Mouse (Mus musculus): ENCODE data around the gene 9230110F15Rik. TPM values are rescaled to one million over a fixed set of nuclear protein-coding genes. Genes with fewer than 3 reads are reported as not detected.

The 9230110F15Rik gene
- total and polyA plus RNA-seq, 3 experiments: not detected

- H3K79me2 ChIP-seq (ENCODE audit: control insufficient read depth, insufficient read depth, low read length, poor library complexity): no peaks in the 10 kb centered on the region
- no peak overlapping the region for H3K4me3 ChIP-seq (ENCODE audit: control insufficient read depth in 1 of 2, insufficient read depth in 1 of 2, low read depth in 2 of 2, low read length in 2 of 2)
- H3K9me3 ChIP-seq (replicated peaks; ENCODE audit: insufficient read depth, low read length): no peaks in the 10 kb centered on the region
- no peak for TF ChIP-seq TAL1 (IDR thresholded peaks at IDR 0.05; ENCODE audit: low read length)
- TF ChIP-seq UBTF (IDR thresholded peaks at IDR 0.05; ENCODE audit: borderline replicate concordance, insufficient read depth, low read depth, low read length): no peak
- TF ChIP-seq CHD2 (IDR thresholded peaks at IDR 0.05; ENCODE audit: low read length): no peak
- no peak for TF ChIP-seq MXI1 (IDR thresholded peaks at IDR 0.05; ENCODE audit: low read depth, low read length)
- TF ChIP-seq SMC3 (IDR thresholded peaks at IDR 0.05; ENCODE audit: low read depth, low read length): no peak
- no peak for TF ChIP-seq RAD21 (IDR thresholded peaks at IDR 0.05; ENCODE audit: low read depth, low read length)
- no peak for TF ChIP-seq ZNF384 (IDR thresholded peaks at IDR 0.05; ENCODE audit: low read depth, low read length)
- no peak for TF ChIP-seq ELF1 (IDR thresholded peaks at IDR 0.05; ENCODE audit: low read depth, low read length)
- no peak for TF ChIP-seq ZMIZ1 (IDR thresholded peaks at IDR 0.05; ENCODE audit: low read depth, low read length)
- no peak for TF ChIP-seq CHD1 (IDR thresholded peaks at IDR 0.05; ENCODE audit: low read depth, low read length)
- no peak for TF ChIP-seq JUND (IDR thresholded peaks at IDR 0.05; ENCODE audit: low read depth, low read length)
- TF ChIP-seq EP300 (IDR thresholded peaks at IDR 0.05; ENCODE audit: low read depth in 1 of 2, low read length in 2 of 2): no peak
- no peak for TF ChIP-seq MAX (IDR thresholded peaks at IDR 0.05; ENCODE audit: low read length)
- TF ChIP-seq KAT2A (conservative IDR thresholded peaks at IDR 0.05; ENCODE audit: low read depth, low read length): no peak
- no peak for TF ChIP-seq POLR2A (IDR thresholded peaks at IDR 0.05; ENCODE audit: control insufficient read depth in 1 of 2, insufficient read depth in 1 of 2, low read depth in 1 of 2, low read length in 2 of 2, poor library complexity in 1 of 2)
- no peak for TF ChIP-seq USF1 (IDR thresholded peaks at IDR 0.05; ENCODE audit: low read depth, low read length)
- no peak for TF ChIP-seq MAFK (IDR thresholded peaks at IDR 0.05; ENCODE audit: borderline replicate concordance, low read depth, low read length)
- no peak for TF ChIP-seq MAZ (IDR thresholded peaks at IDR 0.05; ENCODE audit: low read depth, low read length)
- TF ChIP-seq SIN3A (IDR thresholded peaks at IDR 0.05; ENCODE audit: low read length): no peak
- no peak for DNase-seq (ENCODE audit: low read depth, low spot score)
- H3K4me1 ChIP-seq (ENCODE audit: control insufficient read depth in 1 of 2, insufficient read depth in 2 of 2, low read length in 2 of 2): no peaks in the 10 kb centered on the region
- H3K36me3 ChIP-seq (ENCODE audit: control insufficient read depth in 1 of 2, insufficient read depth in 2 of 2, low read length in 2 of 2): no peaks in the 10 kb centered on the region
- no peak overlapping the region for H3K9ac ChIP-seq (ENCODE audit: control insufficient read depth, low read depth, low read length, poor library complexity, severe bottlenecking)
- no peaks in the 10 kb centered on the region for H3K27me3 ChIP-seq (ENCODE audit: control insufficient read depth in 1 of 2, insufficient read depth in 2 of 2, low read length in 2 of 2)
- no peak overlapping the region for H3K27ac ChIP-seq (ENCODE audit: control insufficient read depth, low read depth, low read length)
Measured at GRCm38 (mm10) chr9:35798146-35798545, 45.8 kb downstream of the 9230110F15Rik start.

- Histone ChIP-seq H3K9me3 (replicated peaks; ENCODE audit: insufficient read depth, low read length) (no peaks in the 10 kb centered on the region), H3K27ac (ENCODE audit: control insufficient read depth, low read depth, low read length) (no peak within 1 kb of the TSS), H3K27me3 (ENCODE audit: control insufficient read depth in 1 of 2, insufficient read depth in 2 of 2, low read length in 2 of 2) (no peaks in the 10 kb centered on the region), H3K4me3 (ENCODE audit: control insufficient read depth in 1 of 2, insufficient read depth in 1 of 2, low read depth in 2 of 2, low read length in 2 of 2) (no peak within 1 kb of the TSS), H3K4me1 (ENCODE audit: control insufficient read depth in 1 of 2, insufficient read depth in 2 of 2, low read length in 2 of 2) (no peaks in the 10 kb centered on the region), H3K9ac (ENCODE audit: control insufficient read depth, low read depth, low read length, poor library complexity, severe bottlenecking) (no peak within 1 kb of the TSS), H3K36me3 (ENCODE audit: control insufficient read depth in 1 of 2, insufficient read depth in 2 of 2, low read length in 2 of 2) (no peaks in the 10 kb centered on the region), H3K79me2 (ENCODE audit: control insufficient read depth, insufficient read depth, low read length, poor library complexity) (no peaks in the 10 kb centered on the region)
- DNase-seq (ENCODE audit: low read depth, low spot score): no peak
- TF ChIP-seq BHLHE40 (IDR thresholded peaks at IDR 0.05; ENCODE audit: borderline replicate concordance, low read depth, low read length): no peak
- TF ChIP-seq TAL1 (IDR thresholded peaks at IDR 0.05; ENCODE audit: low read length): no peak
- no peak for TF ChIP-seq MYC (IDR thresholded peaks at IDR 0.05; ENCODE audit: low read depth, low read length)
Measured at GRCm38 (mm10) chr9:35790001-35790400, 53.9 kb downstream of the 9230110F15Rik start, which contains the start of the genes Gm27235 and D730048I06Rik. TSS of gene Gm27235 (minus strand) at chr9:35790101. TSS of gene D730048I06Rik (minus strand) at chr9:35790112.

Other genes starting within 250 kb of the 9230110F15Rik start
- gene Pate4, start 232.2 kb downstream of the 9230110F15Rik start, total RNA-seq (2012; rRNA removed): not detected in 2 replicates
- not detected for gene Pate4, start 232.2 kb downstream of the 9230110F15Rik start, polyA plus RNA-seq (2012; ENCODE audit: insufficient read depth in 1 of 2, insufficient read length in 2 of 2, low read depth in 1 of 2, low replicate concordance in 2 of 2, missing spikeins in 1 of 2)
- gene Pate3, start 195.9 kb downstream of the 9230110F15Rik start, total RNA-seq (2012; rRNA removed): not detected in 2 replicates
- gene Pate3, start 195.9 kb downstream of the 9230110F15Rik start, polyA plus RNA-seq (2012; ENCODE audit: insufficient read depth in 1 of 2, insufficient read length in 2 of 2, low read depth in 1 of 2, low replicate concordance in 2 of 2, missing spikeins in 1 of 2): not detected
- not detected in 2 replicates for gene Pate1, start 156.8 kb downstream of the 9230110F15Rik start, total RNA-seq (2012; rRNA removed)
- gene Pate1, start 156.8 kb downstream of the 9230110F15Rik start, polyA plus RNA-seq (2012; ENCODE audit: insufficient read depth in 1 of 2, insufficient read length in 2 of 2, low read depth in 1 of 2, low replicate concordance in 2 of 2, missing spikeins in 1 of 2): not detected
- gene Gm17677, start 103.1 kb downstream of the 9230110F15Rik start, total RNA-seq (2012; rRNA removed): not detected in 2 replicates
- gene Gm17677, start 103.1 kb downstream of the 9230110F15Rik start, polyA plus RNA-seq (2012; ENCODE audit: insufficient read depth in 1 of 2, insufficient read length in 2 of 2, low read depth in 1 of 2, low replicate concordance in 2 of 2, missing spikeins in 1 of 2): not detected
- gene Gm17727, start 66.0 kb downstream of the 9230110F15Rik start, total RNA-seq (2012; rRNA removed): not detected in 2 replicates
- gene Gm17727, start 66.0 kb downstream of the 9230110F15Rik start, polyA plus RNA-seq (2012; ENCODE audit: insufficient read depth in 1 of 2, insufficient read length in 2 of 2, low read depth in 1 of 2, low replicate concordance in 2 of 2, missing spikeins in 1 of 2): not detected
- not detected in 2 replicates for gene Gm27235, start 54.0 kb downstream of the 9230110F15Rik start, total RNA-seq (2012; rRNA removed)
- not detected for gene Gm27235, start 54.0 kb downstream of the 9230110F15Rik start, polyA plus RNA-seq (2012; ENCODE audit: insufficient read depth in 1 of 2, insufficient read length in 2 of 2, low read depth in 1 of 2, low replicate concordance in 2 of 2, missing spikeins in 1 of 2)
- not detected in 2 replicates for gene D730048I06Rik, start 54.0 kb downstream of the 9230110F15Rik start, total RNA-seq (2012; rRNA removed)
- not detected for gene D730048I06Rik, start 54.0 kb downstream of the 9230110F15Rik start, polyA plus RNA-seq (2012; ENCODE audit: insufficient read depth in 1 of 2, insufficient read length in 2 of 2, low read depth in 1 of 2, low replicate concordance in 2 of 2, missing spikeins in 1 of 2)
- not detected in 2 replicates for gene 9230113P08Rik, start 64.3 kb upstream of the 9230110F15Rik start, total RNA-seq (2012; rRNA removed)
- not detected for gene 9230113P08Rik, start 64.3 kb upstream of the 9230110F15Rik start, polyA plus RNA-seq (2012; ENCODE audit: insufficient read depth in 1 of 2, insufficient read length in 2 of 2, low read depth in 1 of 2, low replicate concordance in 2 of 2, missing spikeins in 1 of 2)

All from MEL (cell line).